Mouse (Mus musculus) embryonic fibroblast, embryonic 13.5 days (primary cell): ENCODE measurements around the gene Tk1.

Experiments used
- CTCF ChIP-seq: IDR thresholded peaks from 2 replicates; pipeline ENCODE4 v1.5.1; 2011; ENCODE audit warnings: mild to moderate bottlenecking, control low read depth, low read length, moderate library complexity, borderline replicate concordance; ENCODE audit not compliant: insufficient read depth
- POLR2A ChIP-seq: IDR thresholded peaks from 2 replicates; pipeline ENCODE4 v1.6.1; 2011; ENCODE audit warnings: low read depth, mild to moderate bottlenecking, control low read depth, low read length, moderate library complexity

DNA sequence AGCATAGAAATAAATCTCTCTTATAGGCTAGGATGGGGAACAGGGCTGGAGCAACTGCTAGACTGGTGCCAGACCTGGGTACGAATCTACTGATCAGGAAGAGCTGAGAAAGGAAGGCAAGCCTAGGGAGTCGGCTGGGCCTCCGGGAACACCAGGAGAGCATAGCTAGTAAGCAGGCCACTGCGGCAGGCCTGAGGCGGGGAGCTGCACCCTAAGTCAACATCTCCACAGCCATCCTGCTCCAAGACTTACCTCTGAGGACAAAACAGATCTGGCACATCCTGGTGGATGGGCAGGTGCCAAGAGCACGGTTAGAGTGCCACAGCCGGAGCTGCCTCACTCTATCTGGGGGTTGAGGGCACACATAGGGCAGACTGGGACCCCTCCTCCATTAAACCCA, 5.7 kb downstream of the Tk1 start:
- TF ChIP-seq CTCF = no peak
- no peak for TF ChIP-seq POLR2A
